25 mouse cellular contexts compared by ENCODE assay signal in genomic region chr7:6153131-6153530, GRCm38 (mm10). TPM values are rescaled to one million over a fixed set of nuclear protein-coding genes. Genes with fewer than 3 reads are reported as not detected.
A peak's percentile ranks its signal among the peaks of the same experiment; 100 is the strongest.
DNase-seq lines count a peak whose midpoint lies in the region; ATAC-seq and TF ChIP-seq lines count a peak whose summit lies in the region.
"Had no signal": no experiment of that assay in that cellular context is flagged by ENCODE, and none has a peak within 500 bp of the region (broad histone marks: within the 10 kb centered on the region; RNA-seq: fewer than 3 reads in every experiment).

No protein-coding gene starts in this region.

- H3K9ac ChIP-seq in heart, embryonic 16.5 days (ENCODE audit: low read length), result peak overlapping the region; percentile 94; the same call in 1 of the 2 replicates
- H3K9ac ChIP-seq: forebrain, embryonic 15.5 days; hindbrain, embryonic 13.5 days; intestine, embryonic 15.5 days had no signal

- TF ChIP-seq POLR2A in testis, adult 2 months (IDR thresholded peaks at IDR 0.05; ENCODE audit: control insufficient read depth, low read depth, low read length), result no peak

- no peaks in the 10 kb centered on the region for H3K27me3 ChIP-seq in heart, embryonic 16.5 days (ENCODE audit: control insufficient read depth, insufficient read depth, low read length)
- no peaks in the 10 kb centered on the region for H3K27me3 ChIP-seq in testis, adult 2 months (ENCODE audit: control insufficient read depth, insufficient read depth, low read length)
- H3K27me3 ChIP-seq: forebrain, embryonic 15.5 days; hindbrain, embryonic 13.5 days; intestine, embryonic 15.5 days; liver, embryonic 13.5 days; Patski had no signal

- no peak for TF ChIP-seq CTCF in testis, adult 2 months (IDR thresholded peaks at IDR 0.05; ENCODE audit: control insufficient read depth, insufficient read depth, insufficient replicate concordance, low read depth, low read length)
- TF ChIP-seq CTCF in layer of hippocampus, adult 2 months (conservative IDR thresholded peaks at IDR 0.05), result no peak

- 64% methylated on average over 3 of the region's 3 CpGs for WGBS in heart, embryonic 16.5 days

- ATAC-seq in heart, embryonic 16.5 days (replicated peaks; ENCODE audit: extremely low read depth, insufficient read depth, low FRiP score), result no peak
- ATAC-seq in activated CD4-positive, CD25-positive, alpha-beta regulatory T cell, adult 4 months, result no peak
- ATAC-seq: forebrain, embryonic 15.5 days; intestine, embryonic 15.5 days; lung, postnatal 0 days; Patski had no signal

- no peaks in the 10 kb centered on the region for H3K36me3 ChIP-seq in heart, embryonic 16.5 days (ENCODE audit: control insufficient read depth, insufficient read depth)
- H3K36me3 ChIP-seq in testis, adult 2 months (ENCODE audit: control insufficient read depth, insufficient read depth, low read length), result no peaks in the 10 kb centered on the region
- H3K36me3 ChIP-seq: forebrain, embryonic 15.5 days; hindbrain, embryonic 13.5 days; intestine, embryonic 15.5 days; liver, embryonic 13.5 days had no signal

- H3K9me3 ChIP-seq in heart, embryonic 16.5 days (replicated peaks; ENCODE audit: control insufficient read depth, low read length), result no peaks in the 10 kb centered on the region
- H3K9me3 ChIP-seq: forebrain, embryonic 15.5 days; hindbrain, embryonic 13.5 days; intestine, embryonic 15.5 days; liver, embryonic 13.5 days had no signal

- H3K4me2 ChIP-seq in heart, embryonic 16.5 days (ENCODE audit: low read depth, low read length), result peak overlapping the region; percentile 67; the same call in 1 of the 2 replicates
- H3K4me2 ChIP-seq: forebrain, embryonic 15.5 days; intestine, embryonic 15.5 days had no signal

- peak overlapping the region; percentile 96; the same call in 1 of the 2 replicates for H3K27ac ChIP-seq in heart, embryonic 16.5 days (ENCODE audit: low read length)
- H3K27ac ChIP-seq in testis, adult 2 months (ENCODE audit: control insufficient read depth, insufficient read depth, low read depth, low read length), result peak overlapping the region; percentile 49; the same call in 1 of the 2 replicates
- H3K27ac ChIP-seq in layer of hippocampus, adult 2 months, result no peak overlapping the region; the same call in 1 of the 2 replicates
- H3K27ac ChIP-seq: forebrain, embryonic 15.5 days; hindbrain, embryonic 13.5 days; intestine, embryonic 15.5 days had no signal

- intact Hi-C loops in heart, postnatal 14 days (cut with DNase I), result loop anchor here (10.0 kb wide), 1 partner anchor 1068 kb away; the partner anchor contains the start of gene Epn1

- DNase-seq in adrenal gland, adult 2 months, result peak; percentile 84
- DNase-seq in adrenal gland, adult 18-20 months (ENCODE audit: low spot score in 2 of 2), result no peak
- DNase-seq in heart, postnatal 14 days, result no peak
- no peak for DNase-seq in testis, postnatal 10 days (ENCODE audit: low spot score)
- no peak for DNase-seq in layer of hippocampus, adult 2 months (ENCODE audit: low spot score in 2 of 2)
- DNase-seq: cerebellum, adult 18-20 months; kidney, postnatal 4 days; layer of hippocampus, postnatal 36 days; liver, embryonic 13.5 days; right cerebral cortex, adult 18-20 months; spleen, adult 18-20 months; thymus, postnatal 36 days had no signal

- no peak overlapping the region for H3K4me3 ChIP-seq in heart, embryonic 16.5 days (ENCODE audit: low read length)
- H3K4me3 ChIP-seq in testis, adult 2 months (ENCODE audit: control insufficient read depth, low read depth, low read length), result no peak overlapping the region
- H3K4me3 ChIP-seq in layer of hippocampus, adult 2 months, result no peak overlapping the region
- H3K4me3 ChIP-seq: forebrain, embryonic 15.5 days; hindbrain, embryonic 13.5 days; intestine, embryonic 15.5 days had no signal

- H3K4me1 ChIP-seq in heart, embryonic 16.5 days (ENCODE audit: control insufficient read depth, insufficient read depth, low read length), result peaks cover 68% of the 10 kb centered on the region
- H3K4me1 ChIP-seq in testis, adult 2 months (ENCODE audit: control insufficient read depth, insufficient read depth, low read length), result peaks cover 21% of the 10 kb centered on the region

RNA-seq across cellular contexts. Expression of gene Zfp787, which starts 2.7 kb away (rescaled TPM):
- 10 to 100 TPM; 41.8 to 41.9 TPM for total RNA-seq in adrenal gland, adult 2 months (2021)
- polyA plus RNA-seq in adrenal gland, adult 2 months (2012; rRNA removed), result 73.8 and 87.1 TPM in 2 replicates
- 10 to 100 TPM; 43.2 to 47.7 TPM for total RNA-seq in adrenal gland, adult 18-20 months (2021)
- polyA plus RNA-seq in heart, embryonic 16.5 days (2015; fragmentation: Nextera tagmentation; extraction: Ambion mirVana), result 22.2 and 22.5 TPM in 2 replicates
- 10 to 100 TPM; 37.8 to 38.9 TPM for total RNA-seq in heart, postnatal 14 days (2021)
- polyA plus RNA-seq in testis, adult 2 months (2012; rRNA removed), result 41.0 and 45.8 TPM in 2 replicates
- 1 to 10 TPM; 4.9 to 9.3 TPM for polyA plus RNA-seq in activated CD4-positive, CD25-positive, alpha-beta regulatory T cell, adult 4 months (2017; shearing (Covaris generic))
- 10 to 100 TPM; 26.2 to 27.3 TPM for total RNA-seq in layer of hippocampus, adult 2 months (2021)

RNA-seq across cellular contexts. Expression of gene Zfp444, which starts 18.9 kb away (rescaled TPM):
- 10 to 100 TPM; 22.5 to 31.1 TPM for total RNA-seq in adrenal gland, adult 2 months (2021)
- 50.7 and 61.8 TPM in 2 replicates for polyA plus RNA-seq in adrenal gland, adult 2 months (2012; rRNA removed)
- 10 to 100 TPM; 25.8 to 27.0 TPM for total RNA-seq in adrenal gland, adult 18-20 months (2021)
- 34.4 and 35.4 TPM in 2 replicates for polyA plus RNA-seq in heart, embryonic 16.5 days (2015; fragmentation: Nextera tagmentation; extraction: Ambion mirVana)
- total RNA-seq in heart, postnatal 14 days (2021), result 10 to 100 TPM; 10.3 to 11.5 TPM
- polyA plus RNA-seq in testis, adult 2 months (2012; rRNA removed), result 20.3 and 21.6 TPM in 2 replicates
- 1 to 10 TPM; 9.2 to 9.6 TPM for polyA plus RNA-seq in activated CD4-positive, CD25-positive, alpha-beta regulatory T cell, adult 4 months (2017; shearing (Covaris generic))
- total RNA-seq in layer of hippocampus, adult 2 months (2021), result 10 to 100 TPM; 55.8 to 57.2 TPM

RNA-seq across cellular contexts. Expression of gene Galp, which starts 43.8 kb away (rescaled TPM):
- not detected for total RNA-seq in adrenal gland, adult 2 months (2021)
- not detected in 2 replicates for polyA plus RNA-seq in adrenal gland, adult 2 months (2012; rRNA removed)
- not detected for total RNA-seq in adrenal gland, adult 18-20 months (2021)
- not detected in 2 replicates for polyA plus RNA-seq in heart, embryonic 16.5 days (2015; fragmentation: Nextera tagmentation; extraction: Ambion mirVana)
- total RNA-seq in heart, postnatal 14 days (2021), result not detected
- not detected in 2 replicates for polyA plus RNA-seq in testis, adult 2 months (2012; rRNA removed)
- not detected for polyA plus RNA-seq in activated CD4-positive, CD25-positive, alpha-beta regulatory T cell, adult 4 months (2017; shearing (Covaris generic))
- total RNA-seq in layer of hippocampus, adult 2 months (2021), result not detected
- total RNA-seq: gastrocnemius, adult 18-20 months; heart, adult 18-20 months; layer of hippocampus, postnatal 36 days; left cerebral cortex, postnatal 36 days; neutrophil, adult 5-6 weeks had no signal
- polyA plus RNA-seq: forebrain, embryonic 15.5 days; hindbrain, embryonic 13.5 days; intestine, embryonic 15.5 days; liver, embryonic 13.5 days; lung, postnatal 0 days; Patski; stomach, embryonic 16.5 days had no signal
